Mouse (Mus musculus): Measurements from ENCODE around the gene C130026I21Rik. TPM values are rescaled to one million over a fixed set of nuclear protein-coding genes. Genes with fewer than 3 reads are reported as not detected.
"Not testable (repeated sequence)": the region's sequence is repeated elsewhere in the genome, so short reads cannot be mapped to it uniquely, and the experiment has no call there.

C130026I21Rik gene
- total RNA-seq, 4 experiments from 2014 or later: 0.60 to 4.6 (median 1.7) TPM

- DNase-seq (ENCODE audit: low spot score): not testable (repeated sequence)
Measured at GRCm38 (mm10) chr1:85121841-85122240, 148.5 kb downstream of the C130026I21Rik start.

GRCm38 (mm10) chr1:85118341-85118740, 152.0 kb downstream of the C130026I21Rik start:
- DNase-seq (ENCODE audit: low spot score): not testable (repeated sequence)

GRCm38 (mm10) chr1:85117537-85117936, 152.8 kb downstream of the C130026I21Rik start:
- DNase-seq (ENCODE audit: low spot score): not testable (repeated sequence)

- DNase-seq (ENCODE audit: low spot score): not testable (repeated sequence)
Measured at GRCm38 (mm10) chr1:85114666-85115402, 155.5 kb downstream of the C130026I21Rik start.

GRCm38 (mm10) chr1:85114078-85114477, 156.3 kb downstream of the C130026I21Rik start:
- not testable (repeated sequence) for DNase-seq (ENCODE audit: low spot score)

- DNase-seq (ENCODE audit: low spot score): not testable (repeated sequence)
Measured at GRCm38 (mm10) chr1:85112889-85113288, 157.5 kb downstream of the C130026I21Rik start.

GRCm38 (mm10) chr1:85112266-85112665, 158.1 kb downstream of the C130026I21Rik start:
- DNase-seq (ENCODE audit: low spot score): not testable (repeated sequence)

- not testable (repeated sequence) for DNase-seq (ENCODE audit: low spot score)
Measured at GRCm38 (mm10) chr1:85111572-85111971, 158.8 kb downstream of the C130026I21Rik start.

- DNase-seq (ENCODE audit: low spot score): not testable (repeated sequence)
Measured at GRCm38 (mm10) chr1:85110876-85111275, 159.5 kb downstream of the C130026I21Rik start.

- DNase-seq (ENCODE audit: low spot score): not testable (repeated sequence)
Measured at GRCm38 (mm10) chr1:85109753-85110152, 160.6 kb downstream of the C130026I21Rik start, which contains the start of gene A530032D15Rik. Gene A530032D15Rik (minus strand): TSS chr1:85109853.

GRCm38 (mm10) chr1:85106013-85106412, 164.4 kb downstream of the C130026I21Rik start:
- DNase-seq (ENCODE audit: low spot score): not testable (repeated sequence)

GRCm38 (mm10) chr1:85105336-85105735, 165.0 kb downstream of the C130026I21Rik start:
- not testable (repeated sequence) for DNase-seq (ENCODE audit: low spot score)

GRCm38 (mm10) chr1:85101754-85102153, 168.6 kb downstream of the C130026I21Rik start:
- not testable (repeated sequence) for DNase-seq (ENCODE audit: low spot score)

GRCm38 (mm10) chr1:85099864-85100263, 170.5 kb downstream of the C130026I21Rik start, which contains the start of gene Gm10553:
Gene Gm10553 (plus strand): TSS chr1:85100164.
- DNase-seq (ENCODE audit: low spot score): not testable (repeated sequence)

GRCm38 (mm10) chr1:85099081-85099480, 171.3 kb downstream of the C130026I21Rik start:
- not testable (repeated sequence) for DNase-seq (ENCODE audit: low spot score)

GRCm38 (mm10) chr1:85093011-85093572, 177.3 kb downstream of the C130026I21Rik start:
- not testable (repeated sequence) for DNase-seq (ENCODE audit: low spot score)

- not testable (repeated sequence) for DNase-seq (ENCODE audit: low spot score)
Measured at GRCm38 (mm10) chr1:85092169-85092568, 178.2 kb downstream of the C130026I21Rik start.

- DNase-seq (ENCODE audit: low spot score): not testable (repeated sequence)
Measured at GRCm38 (mm10) chr1:85086211-85086610, 184.2 kb downstream of the C130026I21Rik start.

GRCm38 (mm10) chr1:85084803-85085202, 185.6 kb downstream of the C130026I21Rik start:
- DNase-seq (ENCODE audit: low spot score): not testable (repeated sequence)

- DNase-seq (ENCODE audit: low spot score): not testable (repeated sequence)
Measured at GRCm38 (mm10) chr1:85073099-85073498, 197.3 kb downstream of the C130026I21Rik start.

- not testable (repeated sequence) for DNase-seq (ENCODE audit: low spot score)
Measured at GRCm38 (mm10) chr1:85071690-85072089, 198.7 kb downstream of the C130026I21Rik start.

- not testable (repeated sequence) for DNase-seq (ENCODE audit: low spot score)
Measured at GRCm38 (mm10) chr1:85035801-85036200, 234.6 kb downstream of the C130026I21Rik start.

Data from heart, adult 8-10 months (tissue).